Mouse (Mus musculus) urinary bladder, adult 18-20 months (tissue): ENCODE measurements around the gene Sirpb1c.
"Not testable (repeated sequence)": the region's sequence is repeated elsewhere in the genome, so short reads cannot be mapped to it uniquely, and the experiment has no call there.

Source experiments
- DNase-seq, 2 experiments: peaks; one replicate each; pipeline ENCODE4 v3.0.0; 2022; ENCODE audit warnings: low spot score in 2 of 2, mixed read lengths in 2 of 2

Gene Sirpb1c

DNA sequence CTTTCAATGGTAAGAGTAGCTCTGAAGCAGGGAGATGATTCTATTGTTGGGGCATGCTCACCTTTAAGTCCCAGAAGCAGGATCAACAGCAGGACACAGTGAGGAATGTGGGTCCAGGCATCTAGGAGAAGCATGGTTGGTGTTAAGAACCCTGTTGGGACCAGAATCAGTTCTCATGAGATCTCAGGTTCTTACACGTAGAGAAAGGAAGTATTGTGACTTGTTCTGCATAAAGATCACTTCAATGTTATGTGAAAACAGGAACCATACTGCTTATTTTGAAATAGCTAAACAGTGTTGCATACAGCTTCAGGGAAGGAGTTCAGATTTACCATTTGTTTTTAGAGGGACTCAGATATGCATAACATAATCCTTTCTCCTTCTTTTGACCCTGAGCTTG is at the start of gene Sirpb1c:
TSS of gene Sirpb1c (minus strand) at position 249 of the 400 bp plus-strand sequence.
- DNase-seq, result not testable (repeated sequence)

DNA sequence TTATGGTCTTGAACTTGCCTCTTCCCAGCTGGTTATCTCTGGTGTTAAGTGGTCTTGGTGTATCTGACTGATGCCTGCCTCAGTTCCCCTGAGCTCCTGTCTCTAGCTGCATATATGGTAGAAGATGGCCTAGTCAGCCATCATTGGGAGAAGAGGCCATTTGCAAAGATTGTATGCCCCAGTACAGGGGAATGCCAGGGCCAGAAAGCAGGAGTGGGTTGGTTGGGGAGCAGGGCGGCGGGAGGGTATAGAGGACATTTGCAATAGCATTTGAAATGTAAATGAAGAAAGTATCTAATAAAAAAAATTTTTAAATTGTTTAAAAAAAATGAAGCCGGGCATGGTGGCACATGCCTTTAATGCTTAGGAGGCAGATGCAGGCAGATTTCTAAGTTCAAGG is 38.1 kb upstream of the Sirpb1c start:
- no peak for DNase-seq

DNA sequence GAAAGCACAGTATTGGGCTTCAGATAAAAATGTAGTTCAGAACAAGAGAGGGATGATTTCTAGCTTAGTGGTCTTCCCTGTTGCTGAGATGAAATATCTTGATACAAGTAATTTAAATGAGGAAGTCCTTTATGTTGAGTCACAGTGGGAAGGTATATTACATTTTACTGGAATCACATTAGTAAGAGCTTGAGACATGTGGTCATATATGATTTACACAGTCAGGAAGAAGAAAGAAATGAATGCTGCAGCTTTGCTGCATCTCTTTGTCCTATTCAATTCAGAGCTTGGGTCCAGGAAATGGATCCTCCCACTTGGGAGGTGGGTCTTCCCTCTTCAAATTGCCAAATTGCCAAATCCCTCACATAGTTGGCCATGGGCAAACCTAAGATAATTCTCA is 7.4 kb upstream of the Sirpb1c start:
- not testable (repeated sequence) for DNase-seq

DNA sequence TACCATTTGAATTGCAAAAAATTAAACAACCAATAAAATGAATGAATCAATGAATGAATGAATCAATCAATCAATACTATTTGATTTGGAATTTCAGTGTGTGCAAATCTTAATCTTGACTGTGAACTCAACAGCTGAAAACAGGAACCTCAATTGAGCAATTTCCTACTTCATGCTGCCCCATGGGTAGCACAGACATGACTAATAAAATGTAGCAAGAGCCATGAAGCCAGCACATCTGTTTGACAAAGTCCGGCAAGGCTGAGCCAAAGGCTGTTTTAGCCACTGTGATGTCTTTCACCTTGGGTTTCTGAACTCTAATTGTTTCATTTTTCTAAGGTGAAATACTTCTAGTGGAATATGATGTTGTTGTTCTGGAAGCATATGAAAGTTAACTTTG is 1.6 kb upstream of the Sirpb1c start:
- no peak for DNase-seq

DNA sequence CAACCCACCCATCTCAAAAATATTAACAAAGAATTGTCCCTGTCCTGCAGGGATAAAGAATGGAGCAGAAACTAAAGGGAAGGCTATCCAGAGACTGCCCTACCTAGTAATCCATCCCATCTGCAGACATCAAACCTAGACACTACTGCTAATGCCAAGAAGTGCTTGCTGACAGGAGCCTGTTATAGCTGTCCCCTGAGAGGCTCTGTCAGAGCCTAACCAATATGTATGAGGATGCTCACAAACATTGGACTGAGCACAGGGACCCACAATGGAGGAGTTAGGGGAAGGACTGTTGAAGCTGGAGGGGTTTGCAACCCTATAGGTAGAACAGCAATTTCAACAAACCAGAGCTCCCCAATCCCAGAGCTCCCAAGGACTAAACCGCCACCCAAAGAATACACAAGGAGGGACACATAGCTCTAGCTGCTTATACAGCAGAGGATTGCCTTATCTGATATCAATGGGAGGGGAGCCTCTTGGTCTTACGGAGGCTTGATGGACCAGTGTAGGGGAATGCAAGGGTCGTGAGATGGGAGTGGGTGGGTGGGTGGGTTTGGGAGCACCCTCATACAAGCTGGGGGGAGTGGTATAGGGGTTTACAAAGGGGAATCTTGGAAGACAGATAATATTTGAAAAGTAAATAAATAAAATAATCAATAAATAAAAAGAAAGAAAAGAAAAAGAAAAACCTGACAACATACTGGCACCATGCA is 838 bp downstream of the Sirpb1c start:
- DNase-seq, result no peak

DNA sequence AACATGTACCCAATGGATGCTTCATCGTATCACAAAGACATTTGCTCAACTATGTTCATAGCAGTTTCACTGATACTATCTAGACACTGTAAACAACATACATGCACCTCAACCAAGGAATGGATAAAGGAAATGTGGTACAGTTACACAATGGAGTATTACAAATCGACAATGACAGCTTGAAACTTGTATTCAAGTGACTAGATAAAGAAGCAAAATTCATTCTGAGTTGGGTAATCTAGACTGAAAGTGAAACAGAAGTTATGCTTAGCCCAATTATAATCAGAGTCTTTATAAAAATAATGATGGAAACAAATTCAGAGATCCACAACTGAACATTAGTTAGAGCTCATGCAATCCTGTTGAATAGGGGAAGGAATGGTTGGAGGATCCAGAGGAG is 74.7 kb downstream of the Sirpb1c start:
- DNase-seq, result not testable (repeated sequence)
